In the genomic region with DNA sequence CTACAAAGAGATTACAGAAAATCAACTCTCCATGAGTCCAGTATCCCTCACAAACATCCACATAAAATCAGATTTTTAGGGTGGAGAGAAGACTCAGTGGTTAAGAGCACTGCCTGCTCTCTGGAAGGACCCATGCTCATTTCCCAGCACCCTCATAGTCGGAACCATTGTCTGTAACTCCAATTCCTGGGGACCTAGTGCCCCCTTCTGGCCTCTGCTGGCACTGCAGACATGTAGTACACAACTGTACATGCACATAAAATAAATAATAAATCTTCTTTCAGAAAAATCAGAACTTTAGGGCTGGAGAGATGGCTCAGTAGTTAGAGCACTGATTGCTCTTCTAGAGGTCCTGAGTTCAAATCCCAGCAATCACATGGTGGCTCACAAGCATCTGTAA, we compare ENCODE assay signal across 21 mouse cellular contexts. TPM values are rescaled to one million over a fixed set of nuclear protein-coding genes. Genes with fewer than 3 reads are reported as not detected.
DNase-seq lines count a peak whose midpoint lies in the region; ATAC-seq and TF ChIP-seq lines count a peak whose summit lies in the region.
"Had no signal": no experiment of that assay in that cellular context is flagged by ENCODE, and none has a peak within 500 bp of the region (broad histone marks: within the 10 kb centered on the region; RNA-seq: fewer than 3 reads in every experiment).

No protein-coding gene starts in this region.

- WGBS in heart, adult 2 months: 91% methylated on average over 1 of the region's 1 CpGs
- 100% methylated on average over 1 of the region's 1 CpGs for WGBS in lung, adult 2 months

- ATAC-seq in erythroid progenitor cell, adult 5-6 weeks (replicated peaks; ENCODE audit: low FRiP score, poor library complexity, severe bottlenecking): no peak
- ATAC-seq: forebrain, embryonic 13.5 days; intestine, embryonic 16.5 days had no signal

- H3K9ac ChIP-seq in heart, adult 2 months (ENCODE audit: low read depth, low read length): no peak overlapping the region
- H3K9ac ChIP-seq: forebrain, embryonic 13.5 days; hindbrain, embryonic 12.5 days; lung, embryonic 15.5 days; neural tube, embryonic 15.5 days had no signal

- H3K4me1 ChIP-seq in heart, adult 2 months (ENCODE audit: control insufficient read depth, insufficient read depth, low read length): 0 out of 2 replicates have a peak, but pooled peaks cover 2% of the 10 kb centered on the region
- H3K4me1 ChIP-seq in lung, adult 2 months (ENCODE audit: control insufficient read depth, insufficient read depth, low read length): peaks cover 6% of the 10 kb centered on the region; the same call in 1 of the 2 replicates
- peaks cover 69% of the 10 kb centered on the region for H3K4me1 ChIP-seq in E14TG2a.4 (replicated peaks; ENCODE audit: low read depth, low read length)

- no peaks in the 10 kb centered on the region for H3K79me2 ChIP-seq in heart, adult 2 months (replicated peaks; ENCODE audit: control insufficient read depth, insufficient read depth, low read length)

- H3K36me3 ChIP-seq in heart, adult 2 months (ENCODE audit: control insufficient read depth, insufficient read depth, low read length): no peaks in the 10 kb centered on the region
- no peaks in the 10 kb centered on the region for H3K36me3 ChIP-seq in E14TG2a.4 (ENCODE audit: insufficient read depth, low read length)
- H3K36me3 ChIP-seq: hindbrain, embryonic 12.5 days; lung, embryonic 15.5 days; neural tube, embryonic 15.5 days had no signal

- peaks cover 1% of the 10 kb centered on the region; the same call in 1 of the 2 replicates for H3K27me3 ChIP-seq in heart, adult 2 months (ENCODE audit: control insufficient read depth, insufficient read depth, low read length)
- no peaks in the 10 kb centered on the region for H3K27me3 ChIP-seq in E14TG2a.4 (ENCODE audit: insufficient read depth, low read length)
- H3K27me3 ChIP-seq: lung, embryonic 15.5 days had no signal

- intact Hi-C loops in heart, adult 2 months (cut with DNase I): no loop called here

- H3K9me3 ChIP-seq in E14TG2a.4 (ENCODE audit: low read length): peaks cover 6% of the 10 kb centered on the region
- H3K9me3 ChIP-seq: lung, embryonic 15.5 days; neural tube, embryonic 15.5 days had no signal

- peak; percentile 56 for TF ChIP-seq CTCF in heart, adult 2 months (IDR thresholded peaks at IDR 0.05)
- peak; percentile 18; the same call in 1 of the 2 replicates for TF ChIP-seq CTCF in lung, adult 2 months (IDR thresholded peaks at IDR 0.05; ENCODE audit: insufficient read depth, low read length)
- TF ChIP-seq CTCF in E14TG2a.4 (conservative IDR thresholded peaks at IDR 0.05; ENCODE audit: low read length): peak; percentile 58
- peak; percentile 30; the same call in 1 of the 2 replicates for TF ChIP-seq CTCF in brain, embryonic 14.5 days (IDR thresholded peaks at IDR 0.05; ENCODE audit: borderline replicate concordance, extremely low read depth, insufficient read depth, insufficient read length)

- no peak for TF ChIP-seq EP300 in heart, adult 2 months (IDR thresholded peaks at IDR 0.05; ENCODE audit: insufficient read depth, low read depth, low read length)

- TF ChIP-seq POLR2A in heart, adult 2 months (IDR thresholded peaks at IDR 0.05; ENCODE audit: insufficient read depth, low read depth, low read length): no peak
- no peak for TF ChIP-seq POLR2A in lung, adult 2 months (IDR thresholded peaks at IDR 0.05; ENCODE audit: borderline replicate concordance, extremely low read depth, low read depth, low read length)
- no peak for TF ChIP-seq POLR2A in brain, embryonic 14.5 days (IDR thresholded peaks at IDR 0.05; ENCODE audit: borderline replicate concordance, extremely low read depth, insufficient read depth, insufficient read length, poor library complexity, severe bottlenecking)

- H3K4me3 ChIP-seq in heart, adult 2 months: no peak overlapping the region
- H3K4me3 ChIP-seq in lung, adult 2 months (replicated peaks; ENCODE audit: extremely low read depth, low read depth, low read length): no peak overlapping the region
- no peak overlapping the region for H3K4me3 ChIP-seq in E14TG2a.4 (replicated peaks; ENCODE audit: low read length)
- H3K4me3 ChIP-seq: forebrain, embryonic 13.5 days; hindbrain, embryonic 12.5 days; lung, embryonic 15.5 days; neural tube, embryonic 15.5 days had no signal

- no peak overlapping the region for H3K27ac ChIP-seq in heart, adult 2 months
- H3K27ac ChIP-seq: forebrain, embryonic 13.5 days; hindbrain, embryonic 12.5 days; lung, embryonic 15.5 days; neural tube, embryonic 15.5 days had no signal

- no peak for DNase-seq in heart, adult 2 months
- no peak for DNase-seq in heart, adult 8-10 months (ENCODE audit: low spot score)
- DNase-seq in lung, adult 2 months: no peak
- no peak for DNase-seq in lung, postnatal 36 days
- DNase-seq in brain, embryonic 14.5 days (ENCODE audit: low read depth): no peak
- no peak for DNase-seq in cerebellum, adult 9-10 months
- DNase-seq: adrenal gland, adult 2 months; cerebellum, adult 9-11 months; heart, adult 11 months; right cerebral cortex, adult 18-20 months had no signal

RNA-seq across cellular contexts. Expression of gene Cpn2, which starts 58.0 kb away (rescaled TPM):
- under 1 TPM; 0.10 to 0.11 TPM for total RNA-seq in heart, adult 2 months (2021)
- 0.64 and 0.88 TPM in 2 replicates for polyA plus RNA-seq in heart, adult 2 months (2012; rRNA removed)
- total RNA-seq in heart, adult 8-10 months (2022): under 1 TPM in 2 of 4 experiments, not detected in 2; 0.17 to 0.22 TPM
- polyA plus RNA-seq in lung, adult 2 months (2012; rRNA removed): 0.34 and 1.0 TPM in 2 replicates
- not detected in 2 replicates for polyA plus RNA-seq in brain, embryonic 14.5 days (2012; rRNA removed)
- not detected in 2 replicates for total RNA-seq in erythroid progenitor cell, adult 5-6 weeks (2015; ENCODE audit: low replicate concordance)
- not detected in 2 replicates for total RNA-seq in erythroid progenitor cell, adult 5-6 weeks (2017; ENCODE audit: low replicate concordance)
- total RNA-seq: layer of hippocampus, postnatal 14 days had no signal
- polyA plus RNA-seq: forebrain, embryonic 13.5 days; heart, embryonic 16.5 days; hindbrain, embryonic 12.5 days; limb, embryonic 11.5 days; lung, embryonic 15.5 days; neural tube, embryonic 15.5 days; spleen, adult 2 months had no signal
